Comparison of ENCODE assay signal across 9 mouse cellular contexts in genomic region chr9:96977287-96978145, GRCm38 (mm10). TPM values are rescaled to one million over a fixed set of nuclear protein-coding genes. Genes with fewer than 3 reads are reported as not detected.
DNase-seq lines count a peak whose midpoint lies in the region; ATAC-seq and TF ChIP-seq lines count a peak whose summit lies in the region.
"Had no signal": no experiment of that assay in that cellular context is flagged by ENCODE, and none has a peak within 500 bp of the region (broad histone marks: within the 10 kb centered on the region; RNA-seq: fewer than 3 reads in every experiment).

No protein-coding gene starts in this region.

- TF ChIP-seq CTCF in layer of hippocampus, adult 2 months (conservative IDR thresholded peaks at IDR 0.05): no peak

- H3K9ac ChIP-seq in heart, embryonic 15.5 days: no peak overlapping the region

- 19% methylated on average over 13 of the region's 13 CpGs for WGBS in heart, embryonic 15.5 days

- 0 out of 2 replicates have a peak overlapping the region, but pooled peaks have one; percentile 11 for H3K4me2 ChIP-seq in heart, embryonic 15.5 days
- H3K4me2 ChIP-seq: liver, embryonic 11.5 days had no signal

- no peaks in the 10 kb centered on the region for H3K27me3 ChIP-seq in heart, embryonic 15.5 days

- peaks cover 66% of the 10 kb centered on the region for H3K4me1 ChIP-seq in heart, embryonic 15.5 days (replicated peaks)

- peak; percentile 50 for DNase-seq in embryo, embryonic 11 days
- DNase-seq in embryo, embryonic 10.5 days (ENCODE audit: low spot score): no peak
- peak; percentile 60 for DNase-seq in MN1 (ENCODE audit: low spot score)
- DNase-seq in kidney, postnatal 25 days: peak; percentile 70 to 87
- no peak for DNase-seq in layer of hippocampus, adult 2 months (ENCODE audit: low spot score in 2 of 2)
- no peak for DNase-seq in thymus, postnatal 36 days
- DNase-seq in right cerebral cortex, postnatal 36 days (ENCODE audit: low spot score in 2 of 2): no peak

- ATAC-seq in heart, embryonic 15.5 days (replicated peaks; ENCODE audit: insufficient number of reproducible peaks, insufficient read depth, low FRiP score, low read depth): peak; percentile 71

- no peaks in the 10 kb centered on the region for H3K36me3 ChIP-seq in heart, embryonic 15.5 days

- H3K4me3 ChIP-seq in heart, embryonic 15.5 days: no peak overlapping the region
- no peak overlapping the region for H3K4me3 ChIP-seq in layer of hippocampus, adult 2 months

- peak overlapping the region; percentile 84 for H3K27ac ChIP-seq in heart, embryonic 15.5 days
- H3K27ac ChIP-seq in layer of hippocampus, adult 2 months: no peak overlapping the region

- no peaks in the 10 kb centered on the region for H3K9me3 ChIP-seq in heart, embryonic 15.5 days (replicated peaks)

RNA-seq across cellular contexts. Expression of gene Spsb4, which starts 41.1 kb away (rescaled TPM):
- polyA plus RNA-seq in heart, embryonic 15.5 days (2015; fragmentation: Nextera tagmentation; extraction: Ambion mirVana): 48.1 and 49.3 TPM in 2 replicates
- 1 to 10 TPM; 4.9 to 5.1 TPM for total RNA-seq in layer of hippocampus, adult 2 months (2021)

Comparison
In these comparisons a context has a peak if more than half of its experiments do, and no peak if none do; other contexts are left out.
1. DNase-seq: peak in embryo, embryonic 11 days (single experiment), MN1 (single experiment) and kidney, postnatal 25 days (2 of 2); none in embryo, embryonic 10.5 days (single experiment), layer of hippocampus, adult 2 months (0 of 2), thymus, postnatal 36 days (0 of 2) and right cerebral cortex, postnatal 36 days (0 of 2).